Mouse (Mus musculus) forebrain, postnatal 0 days (tissue): ENCODE data around the gene Gm34302. TPM values are rescaled to one million over a fixed set of nuclear protein-coding genes. Genes with fewer than 3 reads are reported as not detected.
"Not testable (repeated sequence)": the region's sequence is repeated elsewhere in the genome, so short reads cannot be mapped to it uniquely, and the experiment has no call there.

Source experiments
- ATAC-seq: fragments of 200-750 bp; cut with Nextera tagmentation; 2 replicates; pipeline ENCODE4 v1.8.0; 2017; ENCODE audit warnings: mild to moderate bottlenecking, moderate library complexity
- DNase-seq: peaks from one replicate; pipeline ENCODE4 v3.0.0-alpha.2; 2015
- H3K27ac ChIP-seq: fragments of 300-500 bp; sonication (generic); 2 replicates; pipeline ENCODE4 v1.5.1; 2014; ENCODE audit warnings: low read depth, mild to moderate bottlenecking, antibody characterized with exemption, low read length, moderate library complexity, mixed read lengths
- H3K27me3 ChIP-seq: fragments of 300-500 bp; sonication (generic); 2 replicates; pipeline ENCODE4 v1.6.1; 2014; ENCODE audit warnings: mild to moderate bottlenecking, low read length, mixed read lengths; ENCODE audit not compliant: insufficient read depth
- H3K36me3 ChIP-seq: fragments of 300-500 bp; sonication (generic); 2 replicates; pipeline ENCODE4 v1.6.1; 2014; ENCODE audit warnings: mild to moderate bottlenecking, moderate library complexity; ENCODE audit not compliant: insufficient read depth
- H3K4me1 ChIP-seq: fragments of 300-500 bp; sonication (generic); 2 replicates; pipeline ENCODE4 v1.6.1; 2014; ENCODE audit warnings: antibody characterized with exemption; ENCODE audit not compliant: insufficient read depth
- H3K4me2 ChIP-seq: fragments of 300-500 bp; sonication (generic); 2 replicates; pipeline ENCODE4 v1.6.1; 2014; ENCODE audit warnings: low read depth, mild to moderate bottlenecking, moderate library complexity
- H3K4me3 ChIP-seq: fragments of 300-500 bp; sonication (generic); 2 replicates; pipeline ENCODE4 v1.5.1; 2014; ENCODE audit warnings: low read depth, low read length, mixed read lengths
- H3K9ac ChIP-seq: fragments of 300-500 bp; sonication (generic); 2 replicates; pipeline ENCODE4 v1.6.1; 2014; ENCODE audit warnings: mild to moderate bottlenecking
- H3K9me3 ChIP-seq: fragments of 300-500 bp; sonication (generic); 2 replicates; pipeline ENCODE4 v1.6.1; 2016; ENCODE audit warnings: low read length
- CTCF ChIP-seq: sonication (generic); IDR thresholded peaks from 2 replicates; pipeline ENCODE4 v1.5.1; 2016; ENCODE audit warnings: antibody characterized with exemption, control low read depth, low read depth
- WGBS: fragments of 180-500 bp; shearing (Covaris S2); extraction: QIAGEN DNeasy Blood & Tissue Kit; methylation state at CpG from one replicate; pipeline ENCODE4 v1.1.7; 2014; 5-methylcytosine and 5-hydroxymethylcytosine counted together
- polyA plus RNA-seq: library from polyadenylated mRNA; unstranded; fragments of >200 nt; fragmentation: Nextera tagmentation; extraction: Ambion mirVana; gene quantifications from 2 replicates; pipeline ENCODE4 v1.2.1, GENCODE M21; 2015
- total RNA-seq: library from RNA; depleted of rRNA; stranded (reverse); fragments of >200 nt; gene quantifications from 2 replicates; pipeline ENCODE4 v1.2.3, GENCODE M21; 2014; rRNA removed

Gm34302 gene
- total RNA-seq, result not detected in 2 replicates
- not detected in 2 replicates for polyA plus RNA-seq

GRCm38 (mm10) chr3:63483726-63484125, at the start of gene Gm34302:
Gene Gm34302, minus strand, starts transcription at chr3:63483879.
- Histone ChIP-seq H3K27ac (no peak within 1 kb of the TSS), H3K9me3 (no peaks in the 10 kb centered on the region), H3K4me3 (no peak within 1 kb of the TSS), H3K36me3 (no peaks in the 10 kb centered on the region), H3K9ac (no peak within 1 kb of the TSS), H3K27me3 (no peaks in the 10 kb centered on the region), H3K4me1 (no peaks in the 10 kb centered on the region), H3K4me2 (no peak within 1 kb of the TSS)
- TF ChIP-seq CTCF, result no peak
- DNase-seq (no peak), ATAC-seq (no peak)
- WGBS, result 48% methylated on average over 1 of the region's 1 CpGs

- Histone ChIP-seq H3K4me2 (no peak overlapping the region), H3K9ac (no peak overlapping the region), H3K27me3 (no peaks in the 10 kb centered on the region), H3K4me1 (no peaks in the 10 kb centered on the region), H3K27ac (no peak overlapping the region), H3K9me3 (no peaks in the 10 kb centered on the region), H3K4me3 (no peak overlapping the region), H3K36me3 (no peaks in the 10 kb centered on the region)
- no peak for ATAC-seq
- DNase-seq, result no peak
- TF ChIP-seq CTCF, result no peak
- 17% methylated on average over 1 of the region's 1 CpGs for WGBS
Measured at GRCm38 (mm10) chr3:63531847-63532246, 48.2 kb upstream of the Gm34302 start.

- Histone ChIP-seq H3K9ac (no peak overlapping the region), H3K4me2 (no peak overlapping the region), H3K36me3 (no peaks in the 10 kb centered on the region), H3K9me3 (no peaks in the 10 kb centered on the region), H3K4me3 (no peak overlapping the region), H3K27ac (no peak overlapping the region), H3K4me1 (no peaks in the 10 kb centered on the region), H3K27me3 (no peaks in the 10 kb centered on the region)
- DNase-seq, result no peak
- no peak for TF ChIP-seq CTCF
- ATAC-seq, result no peak
- WGBS, result 96% methylated on average over 1 of the region's 1 CpGs
Measured at GRCm38 (mm10) chr3:63517681-63518080, 34.0 kb upstream of the Gm34302 start.

- H3K27ac ChIP-seq, H3K4me1 ChIP-seq, ATAC-seq, H3K27me3 ChIP-seq, H3K4me3 ChIP-seq, H3K4me2 ChIP-seq, DNase-seq, H3K9ac ChIP-seq, H3K9me3 ChIP-seq, H3K36me3 ChIP-seq: not testable (repeated sequence)
- WGBS, result 92% methylated on average over 3 of the region's 3 CpGs
Measured at GRCm38 (mm10) chr3:63516279-63516678, 32.6 kb upstream of the Gm34302 start.

GRCm38 (mm10) chr3:63511316-63511715, 27.6 kb upstream of the Gm34302 start:
- Histone ChIP-seq H3K36me3 (no peaks in the 10 kb centered on the region), H3K27me3 (no peaks in the 10 kb centered on the region), H3K9me3 (no peaks in the 10 kb centered on the region), H3K4me1 (no peaks in the 10 kb centered on the region), H3K4me3 (no peak overlapping the region), H3K27ac (no peak overlapping the region), H3K4me2 (no peak overlapping the region), H3K9ac (no peak overlapping the region)
- DNase-seq (no peak), ATAC-seq (no peak)
- TF ChIP-seq CTCF, result no peak
- 93% methylated on average over 6 of the region's 6 CpGs for WGBS

DNA sequence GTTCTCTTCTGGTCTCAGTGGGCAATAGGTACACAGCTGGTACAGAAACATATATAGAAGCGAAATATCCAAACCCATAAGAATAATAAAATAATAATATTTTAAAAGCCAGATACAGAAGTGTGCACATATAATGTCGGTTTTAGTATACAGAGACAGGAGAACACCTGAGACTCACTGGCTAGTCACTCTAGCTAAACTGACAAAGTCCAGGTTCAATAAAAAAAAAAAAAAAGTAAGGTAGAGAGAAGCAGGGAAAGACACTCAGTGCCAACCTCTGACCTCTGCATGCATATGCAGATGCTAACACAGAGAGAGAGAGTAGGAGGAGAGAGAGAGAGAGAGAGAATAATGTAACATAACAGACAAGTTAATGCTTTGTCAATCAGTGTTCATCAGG, 25.8 kb upstream of the Gm34302 start:
- Histone ChIP-seq H3K9ac (no peak overlapping the region), H3K4me1 (no peaks in the 10 kb centered on the region), H3K36me3 (no peaks in the 10 kb centered on the region), H3K4me2 (no peak overlapping the region), H3K27ac (no peak overlapping the region), H3K27me3 (no peaks in the 10 kb centered on the region), H3K9me3 (no peaks in the 10 kb centered on the region), H3K4me3 (no peak overlapping the region)
- DNase-seq (no peak), ATAC-seq (no peak)
- WGBS, result 94% methylated on average over 2 of the region's 2 CpGs
- TF ChIP-seq CTCF, result no peak

DNA sequence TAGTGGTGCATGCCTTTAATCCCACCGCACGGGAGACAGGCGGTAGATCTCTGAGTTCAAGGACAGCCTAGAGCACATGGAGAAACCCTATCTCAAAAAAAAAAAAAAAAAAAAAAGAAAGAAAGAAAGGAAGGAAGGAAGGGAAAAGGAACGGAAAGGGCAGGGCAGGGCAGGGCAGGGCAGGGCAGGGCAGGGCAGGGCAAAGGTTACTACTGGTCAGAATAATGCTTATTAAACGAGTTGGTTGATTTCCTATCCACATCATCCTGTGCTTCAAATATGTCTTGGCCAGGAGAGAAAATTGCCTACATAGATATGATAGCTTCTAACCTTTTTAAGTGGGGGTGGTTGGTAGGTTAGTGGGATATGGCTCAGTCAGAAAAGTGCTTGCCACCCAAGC, 25.2 kb upstream of the Gm34302 start:
- Histone ChIP-seq H3K9me3 (no peaks in the 10 kb centered on the region), H3K36me3 (no peaks in the 10 kb centered on the region), H3K27ac (no peak overlapping the region), H3K4me3 (no peak overlapping the region), H3K27me3 (no peaks in the 10 kb centered on the region), H3K4me1 (no peaks in the 10 kb centered on the region), H3K9ac (no peak overlapping the region), H3K4me2 (no peak overlapping the region)
- no peak for TF ChIP-seq CTCF
- DNase-seq (no peak), ATAC-seq (no peak)
- 83% methylated on average over 5 of the region's 5 CpGs for WGBS

GRCm38 (mm10) chr3:63504433-63504832, 20.8 kb upstream of the Gm34302 start:
- Histone ChIP-seq H3K27me3 (no peaks in the 10 kb centered on the region), H3K4me2 (no peak overlapping the region), H3K9me3 (no peaks in the 10 kb centered on the region), H3K4me1 (no peaks in the 10 kb centered on the region), H3K4me3 (no peak overlapping the region), H3K27ac (no peak overlapping the region), H3K36me3 (no peaks in the 10 kb centered on the region), H3K9ac (no peak overlapping the region)
- WGBS, result 87% methylated on average over 5 of the region's 5 CpGs
- DNase-seq (no peak), ATAC-seq (no peak)
- no peak for TF ChIP-seq CTCF
